Mouse (Mus musculus) erythroblast, embryonic 14.5 days (primary cell): ENCODE results near the gene Arhgef28.

ENCODE experiments used
- GATA1 ChIP-seq: IDR thresholded peaks from 2 replicates; pipeline ENCODE4 v1.6.1; 2012; ENCODE audit warnings: low read length, inconsistent platforms, mixed read lengths
- TAL1 ChIP-seq: IDR thresholded peaks from 3 replicates; pipeline ENCODE4 v1.6.1; 2012; ENCODE audit warnings: low read length, inconsistent platforms, mixed read lengths

DNA sequence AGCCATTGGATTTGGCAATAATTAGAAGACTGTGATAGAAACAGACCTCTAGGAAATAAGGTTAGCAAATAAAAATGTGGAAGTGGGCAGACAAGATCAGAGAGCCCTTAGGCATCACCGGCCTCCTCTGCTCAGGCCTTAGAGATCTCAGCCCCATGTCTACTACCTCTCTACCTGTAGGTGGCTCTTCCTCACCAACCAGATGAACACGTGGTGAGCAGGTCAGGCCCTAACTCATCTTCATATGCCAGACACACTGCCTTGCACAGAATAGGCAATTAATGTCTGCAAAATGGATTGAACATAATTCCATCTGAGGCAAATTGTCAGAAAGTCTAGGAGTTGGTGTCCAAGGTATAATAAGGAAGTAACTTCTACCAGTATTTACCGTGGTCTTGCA is 258.6 kb downstream of the Arhgef28 start:
- TF ChIP-seq TAL1, result no peak
- no peak for TF ChIP-seq GATA1
